Mouse (Mus musculus) monocyte, adult 2 months (primary cell): ENCODE data around the gene Mbd5.
A peak's percentile ranks its signal among the peaks of the same experiment; 100 is the strongest.
"Not testable (repeated sequence)": the region's sequence is repeated elsewhere in the genome, so short reads cannot be mapped to it uniquely, and the experiment has no call there.

ENCODE experiments used
- DNase-seq, 2 experiments: peaks; one replicate each; pipeline ENCODE4 v3.0.0; 2022; ENCODE audit warnings: low spot score in 2 of 2, low read depth in 1 of 2

Gene Mbd5

DNA sequence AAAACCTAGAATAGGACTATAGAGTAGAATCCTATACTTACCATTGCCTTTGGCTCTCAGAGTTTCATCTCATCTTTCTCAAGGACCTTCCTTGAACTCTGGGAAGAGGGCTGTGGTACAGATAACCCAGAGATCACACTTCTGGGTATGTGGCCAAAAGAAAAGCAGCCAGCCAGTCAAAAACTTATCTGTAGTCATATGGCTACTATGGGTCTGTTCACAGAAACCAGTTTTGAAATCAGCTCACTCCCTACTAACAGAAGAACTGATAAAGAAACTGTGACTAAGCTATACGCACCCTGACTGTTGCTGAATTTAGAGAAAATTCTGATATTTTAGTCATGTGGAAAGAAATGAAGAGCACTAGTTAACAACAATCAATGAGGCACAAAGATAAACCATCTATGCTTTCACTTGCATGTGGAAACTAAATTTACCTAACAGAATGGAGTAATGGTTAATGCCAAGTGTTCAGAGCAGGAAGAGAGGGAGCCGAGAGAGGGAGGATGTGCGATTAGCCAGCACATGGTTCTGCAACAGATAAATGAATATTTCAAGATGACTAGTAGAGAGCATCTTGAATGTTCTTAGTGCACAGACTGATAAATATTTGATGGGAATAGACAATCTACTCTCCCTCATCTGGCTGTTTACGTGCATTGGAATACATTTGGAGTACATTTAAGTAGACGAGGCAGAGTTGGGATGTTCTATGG lies 211.1 kb downstream of the Mbd5 start:
- DNase-seq, result no peak

DNA sequence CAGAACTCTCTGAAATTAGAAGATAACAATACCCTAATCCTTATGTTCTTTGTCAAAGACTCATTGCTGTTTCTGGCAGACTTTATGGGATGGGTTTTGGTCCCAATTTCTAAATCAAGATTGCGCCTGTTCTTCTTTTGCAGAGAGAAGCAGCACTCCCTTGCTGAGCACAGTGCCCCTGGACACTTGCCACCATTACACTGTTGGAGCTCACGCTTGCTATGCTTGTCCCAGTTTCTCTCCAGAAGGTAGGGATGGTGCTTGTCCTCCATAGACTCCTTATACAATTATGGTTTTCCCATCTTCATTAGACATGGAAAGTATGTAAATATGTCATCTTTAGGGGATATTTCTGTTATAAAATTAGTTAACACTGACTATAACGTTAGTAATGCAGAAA lies 220.5 kb downstream of the Mbd5 start:
- no peak for DNase-seq

GRCm38 (mm10) chr2:49177015-49177414 lies 227.7 kb downstream of the Mbd5 start:
- no peak for DNase-seq

DNA sequence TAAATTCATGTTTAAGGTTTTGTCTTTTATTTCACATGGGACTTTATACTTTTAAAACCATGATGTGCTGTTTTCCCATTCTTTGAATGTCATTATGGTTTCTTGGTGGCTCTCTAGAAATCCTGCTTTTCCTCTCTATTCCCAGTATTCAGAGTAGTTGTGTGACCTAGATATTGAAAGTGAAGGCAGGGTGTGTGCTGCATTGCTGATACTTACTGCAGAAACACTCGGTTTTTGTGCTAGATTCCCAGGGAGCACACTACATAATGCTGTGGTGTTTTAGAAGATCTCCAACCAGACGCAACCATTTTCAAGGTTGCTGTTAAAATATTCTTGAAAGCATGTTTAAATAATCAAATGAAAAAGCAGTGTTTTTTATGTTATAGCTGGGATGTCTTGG lies 241.7 kb downstream of the Mbd5 start:
- DNase-seq, result no peak

DNA sequence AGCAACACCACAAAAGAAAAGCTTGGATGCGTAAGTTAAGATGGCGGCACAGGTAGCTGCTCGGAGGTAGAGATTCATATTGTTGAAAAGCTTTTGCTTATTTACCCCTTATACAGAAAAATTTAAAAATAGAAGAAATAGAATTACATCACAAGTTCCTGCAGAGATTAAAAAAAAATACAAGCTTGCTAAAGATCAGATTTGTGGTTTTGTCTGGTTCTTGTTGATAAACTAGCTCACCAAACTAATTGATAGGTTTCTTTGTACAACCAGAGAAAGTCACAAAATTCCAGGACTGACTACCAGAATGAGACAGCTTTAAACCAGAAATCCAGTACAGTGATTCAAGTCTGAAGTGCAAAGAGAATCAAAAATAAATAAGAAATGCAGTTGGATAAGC lies 242.4 kb downstream of the Mbd5 start:
- DNase-seq, result no peak

DNA sequence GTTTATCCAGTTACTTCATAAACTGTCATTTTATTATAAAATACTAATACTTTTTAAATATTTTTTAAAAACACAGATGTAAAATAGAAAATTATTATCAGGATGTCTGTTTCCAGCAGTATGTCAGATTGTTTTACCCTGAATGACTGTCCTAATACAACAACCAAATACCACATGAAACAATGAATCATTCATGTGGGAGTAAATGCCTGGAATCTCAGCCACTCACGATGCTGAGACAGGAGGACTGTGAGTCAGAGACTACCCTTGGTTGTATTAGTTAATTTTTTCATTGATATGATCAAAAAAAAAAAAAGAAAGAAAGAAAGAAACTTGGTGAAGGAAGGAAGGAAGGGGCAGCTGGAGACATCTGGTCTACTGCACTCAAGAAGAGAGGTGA lies 254.8 kb downstream of the Mbd5 start:
- DNase-seq, result no peak

DNA sequence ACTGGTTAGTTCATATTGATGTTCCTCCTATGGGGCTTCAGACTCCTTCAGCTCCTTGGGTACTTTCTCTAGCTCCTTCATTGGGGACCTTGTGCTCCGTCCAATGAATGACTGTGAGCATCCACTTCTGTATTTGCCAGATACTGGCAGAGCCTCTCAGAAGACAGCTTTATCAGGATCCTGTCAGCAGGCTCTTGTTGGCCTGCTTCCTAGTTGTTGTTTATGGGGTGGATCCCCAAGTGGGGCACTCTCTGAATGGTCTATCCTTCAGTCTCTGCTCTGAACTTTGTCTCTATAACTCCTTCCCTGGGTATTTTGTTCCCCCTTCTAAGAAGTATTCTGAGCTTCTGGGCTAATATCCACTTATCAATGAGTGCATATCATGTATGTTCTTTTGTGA lies 256.4 kb downstream of the Mbd5 start:
- not testable (repeated sequence) for DNase-seq

GRCm38 (mm10) chr2:49209349-49209748 lies 260.0 kb downstream of the Mbd5 start:
- no peak for DNase-seq

DNA sequence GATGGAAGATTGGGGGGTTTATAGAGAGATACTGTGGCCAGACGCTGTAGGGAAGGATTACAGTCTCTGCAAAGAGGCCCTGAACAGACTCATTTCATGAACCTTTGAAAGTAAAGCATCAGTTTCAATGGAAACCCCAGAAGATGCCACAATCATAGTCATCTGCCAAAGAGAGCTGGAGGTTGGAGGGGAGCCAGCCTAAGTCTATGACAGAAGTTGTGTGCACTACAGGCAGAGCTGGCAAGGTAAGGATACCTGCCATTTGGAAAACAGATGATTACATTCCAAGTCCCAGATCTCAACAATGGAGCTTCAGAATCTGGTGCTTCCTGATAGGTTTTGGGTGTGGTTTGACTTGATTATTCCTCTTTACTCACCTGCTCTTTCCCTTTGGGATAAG lies 261.1 kb downstream of the Mbd5 start:
- DNase-seq, result no peak

- DNase-seq, result no peak
Observed at GRCm38 (mm10) chr2:49229725-49230124, 280.4 kb downstream of the Mbd5 start.

GRCm38 (mm10) chr2:49234064-49234463 lies 284.8 kb downstream of the Mbd5 start:
- no peak for DNase-seq

DNA sequence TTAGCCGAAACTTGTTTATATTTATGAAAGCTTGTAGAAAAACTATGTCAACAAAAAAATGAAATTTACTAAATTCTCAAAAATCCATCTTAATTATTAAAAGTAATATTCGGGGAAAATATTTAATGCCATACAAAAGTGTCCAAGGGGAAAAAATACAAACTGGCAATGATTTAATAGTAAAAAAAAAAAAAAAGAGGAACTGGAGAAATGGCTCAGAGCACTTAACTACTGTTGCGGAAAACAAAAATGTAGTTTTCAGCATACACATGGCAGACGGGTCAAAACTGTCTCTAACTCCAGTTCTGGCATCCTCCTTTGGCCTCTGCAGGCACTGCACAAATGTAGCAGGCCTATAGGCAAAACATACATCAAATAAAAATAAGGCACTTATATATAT lies 292.4 kb downstream of the Mbd5 start:
- DNase-seq, result no peak

- DNase-seq, result no peak
Observed at GRCm38 (mm10) chr2:49264092-49264491, 314.8 kb downstream of the Mbd5 start.

DNA sequence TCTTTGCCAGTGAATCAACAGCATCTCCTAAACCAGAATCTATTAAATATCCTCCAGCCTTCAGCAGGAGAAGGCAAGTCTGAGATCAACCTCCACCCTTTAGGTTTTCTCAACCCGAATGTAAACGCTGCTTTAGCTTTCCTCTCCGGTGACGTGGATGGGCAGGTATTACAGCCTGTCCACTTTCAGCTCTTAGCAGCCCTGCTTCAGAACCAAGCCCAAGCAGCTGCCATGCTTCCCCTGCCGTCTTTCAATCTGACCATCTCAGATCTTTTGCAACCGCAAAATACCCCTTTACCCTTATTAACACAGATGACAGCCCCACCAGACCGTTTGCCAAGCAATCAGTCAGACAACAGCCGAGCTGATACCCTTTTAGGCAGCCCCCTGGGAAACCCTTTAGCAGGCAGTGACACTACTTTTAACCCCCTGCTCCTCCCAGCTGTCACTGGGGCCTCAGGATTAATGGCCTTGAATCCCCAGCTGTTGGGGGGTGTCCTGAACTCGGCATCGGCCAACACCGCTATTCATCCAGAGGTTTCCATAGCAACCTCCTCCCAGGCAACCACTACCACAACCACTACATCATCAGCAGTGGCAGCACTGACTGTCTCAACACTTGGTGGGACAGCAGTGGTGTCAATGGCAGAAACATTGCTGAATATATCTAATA lies 323.1 kb downstream of the Mbd5 start:
- DNase-seq, result no peak

DNA sequence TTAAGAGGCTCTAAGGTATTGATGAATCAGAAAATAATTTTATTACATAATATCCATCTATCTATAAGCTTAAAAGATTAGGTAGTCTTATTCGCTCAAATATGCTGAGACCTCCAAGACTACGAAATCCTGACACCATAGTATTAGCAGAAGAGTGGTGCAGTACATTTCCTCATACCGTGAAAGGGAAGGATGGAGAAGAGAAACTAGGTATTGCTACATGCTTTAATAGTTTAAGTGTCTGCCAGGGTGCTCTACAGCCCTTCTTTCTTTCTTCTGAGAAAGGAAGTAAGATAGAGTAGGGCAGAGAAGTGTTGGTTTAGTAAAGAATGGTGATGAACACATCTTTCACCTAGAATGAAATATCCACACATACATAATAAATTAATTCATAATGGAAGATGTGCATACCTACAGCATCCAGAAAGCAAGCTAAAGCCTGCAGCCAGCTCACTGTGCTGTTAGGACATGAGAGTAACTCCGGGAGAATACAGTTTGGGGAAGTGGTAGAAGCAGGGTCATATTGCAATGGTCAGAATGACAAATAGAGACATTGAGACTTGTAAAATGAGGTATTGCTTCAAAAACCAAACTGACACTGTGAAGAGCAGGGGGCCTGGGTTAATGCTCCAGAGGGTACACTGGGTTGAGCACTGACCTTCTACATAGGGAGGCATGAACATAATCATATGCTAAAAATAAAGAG lies 326.9 kb downstream of the Mbd5 start:
- DNase-seq, result peak in 1 of 2 experiments; percentile 17

DNA sequence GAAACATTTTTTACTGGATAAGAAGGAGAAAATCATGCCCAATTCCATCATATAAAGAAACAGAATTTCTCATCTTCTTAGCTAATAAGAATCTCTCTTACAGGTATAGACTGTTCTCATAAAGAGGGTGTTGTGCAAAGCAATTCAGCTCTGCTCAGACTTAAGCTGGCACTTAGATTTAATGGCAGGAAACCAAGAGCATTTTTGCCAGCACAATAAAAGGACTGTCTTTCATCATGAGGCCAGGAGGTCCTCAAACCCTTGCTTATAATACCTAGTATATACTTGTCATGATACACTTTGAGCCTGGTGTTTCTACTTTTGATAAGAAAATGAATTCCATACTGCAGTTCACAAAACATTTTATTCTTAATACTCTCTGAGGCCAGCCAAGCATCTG lies 331.2 kb downstream of the Mbd5 start:
- DNase-seq, result no peak

GRCm38 (mm10) chr2:49283583-49283982 lies 334.3 kb downstream of the Mbd5 start:
- DNase-seq, result no peak

DNA sequence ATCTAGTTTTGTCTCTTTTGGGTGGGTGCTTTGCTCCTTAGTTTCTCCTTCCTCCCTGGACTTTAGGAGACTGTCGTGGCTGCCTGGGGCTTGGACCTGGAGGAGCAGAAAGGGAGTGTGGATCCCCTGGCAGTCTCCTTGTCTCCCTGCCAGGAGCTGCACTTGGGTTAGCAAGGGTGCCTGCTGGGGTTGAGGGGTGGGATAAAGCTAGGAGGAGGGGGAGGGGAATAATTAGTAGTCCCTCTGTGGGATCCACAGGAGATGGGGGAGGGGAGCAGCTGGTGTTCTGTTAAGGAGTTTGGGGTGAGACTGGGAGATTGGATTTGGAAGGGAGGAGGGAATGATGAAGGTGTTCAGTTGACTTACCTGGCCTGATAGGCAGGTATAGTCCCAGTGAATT lies 337.7 kb downstream of the Mbd5 start:
- no peak for DNase-seq

DNA sequence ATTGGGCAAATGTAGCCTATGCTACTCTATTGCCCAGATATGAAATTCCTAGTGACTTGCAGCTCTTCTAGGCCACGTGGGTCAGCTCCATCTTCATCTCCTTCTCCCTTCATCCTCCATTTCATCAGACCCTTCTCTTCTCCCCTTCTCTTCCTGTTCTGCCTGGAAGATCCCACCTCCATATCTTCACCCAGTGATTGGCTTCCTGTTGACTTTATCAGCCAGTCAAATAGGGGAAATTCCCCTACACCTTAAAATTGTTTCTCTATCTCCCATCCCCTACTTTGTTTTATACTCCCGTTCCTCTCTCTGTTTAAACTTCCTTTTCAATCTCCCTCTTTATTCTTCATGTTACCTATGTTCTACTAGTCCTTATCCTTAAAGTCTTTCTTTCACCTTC lies 342.4 kb downstream of the Mbd5 start:
- no peak for DNase-seq

GRCm38 (mm10) chr2:49312629-49313447 lies 363.5 kb downstream of the Mbd5 start:
- DNase-seq, result peak; percentile 41 to 62

DNA sequence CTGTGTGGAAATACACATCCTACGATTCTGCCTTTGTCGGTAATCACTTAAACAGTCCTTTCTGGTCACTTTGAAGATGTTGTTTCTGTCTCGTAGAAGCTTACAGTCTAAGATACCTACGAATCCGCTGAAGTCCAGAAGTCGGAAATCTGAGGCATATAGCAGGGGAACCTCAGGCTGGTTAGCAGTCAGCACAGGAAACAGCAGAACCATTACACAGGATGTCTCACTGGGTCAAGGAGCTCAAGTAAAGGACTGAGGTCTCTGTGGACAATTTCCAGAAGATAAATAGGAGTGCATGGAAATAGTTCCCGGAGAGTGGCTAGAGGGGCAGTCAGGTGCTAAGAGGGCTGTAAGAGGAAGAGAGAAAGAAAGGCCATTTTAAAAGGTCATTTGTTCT lies 384.3 kb downstream of the Mbd5 start:
- no peak for DNase-seq
